Mouse (Mus musculus) forebrain, embryonic 12.5 days (tissue): ENCODE measurements around the gene Numbl. TPM values are rescaled to one million over a fixed set of nuclear protein-coding genes. Genes with fewer than 3 reads are reported as not detected.

Experiments used
- ATAC-seq: fragments of 200-750 bp; cut with Nextera tagmentation; 2 replicates; pipeline ENCODE4 v1.8.0; 2017; ENCODE audit warnings: moderate TSS enrichment; ENCODE audit not compliant: low FRiP score
- H3K27ac ChIP-seq: fragments of 300-500 bp; sonication (generic); 2 replicates; pipeline ENCODE4 v1.5.1; 2016; ENCODE audit warnings: mild to moderate bottlenecking
- H3K27me3 ChIP-seq: fragments of 300-500 bp; sonication (generic); 2 replicates; pipeline ENCODE4 v1.6.1; 2016; ENCODE audit warnings: mild to moderate bottlenecking
- H3K36me3 ChIP-seq: fragments of 300-500 bp; sonication (generic); replicated peaks from 2 replicates; pipeline ENCODE4 v1.6.1; 2016; ENCODE audit warnings: mild to moderate bottlenecking
- H3K4me1 ChIP-seq: fragments of 300-500 bp; sonication (generic); 2 replicates; pipeline ENCODE4 v1.6.1; 2016
- H3K4me2 ChIP-seq: fragments of 300-500 bp; sonication (generic); 2 replicates; pipeline ENCODE4 v1.6.1; 2016; ENCODE audit warnings: mild to moderate bottlenecking, moderate library complexity
- H3K4me3 ChIP-seq: fragments of 300-500 bp; sonication (generic); replicated peaks from 2 replicates; pipeline ENCODE4 v1.5.1; 2016; ENCODE audit warnings: mild to moderate bottlenecking
- H3K9ac ChIP-seq: fragments of 300-500 bp; sonication (generic); 2 replicates; pipeline ENCODE4 v1.6.1; 2016; ENCODE audit warnings: mild to moderate bottlenecking
- H3K9me3 ChIP-seq: fragments of 300-500 bp; sonication (generic); 2 replicates; pipeline ENCODE4 v1.6.1; 2016
- WGBS: fragments of 180-500 bp; shearing (Covaris S2); methylation state at CpG from one replicate; pipeline ENCODE4 v1.1.7; 2016; 5-methylcytosine and 5-hydroxymethylcytosine counted together
- polyA plus RNA-seq: library from polyadenylated mRNA; unstranded; fragments of >200 nt; fragmentation: Nextera tagmentation; extraction: Ambion mirVana; gene quantifications from 2 replicates; pipeline ENCODE4 v1.2.1, GENCODE M21; 2016

Gene Numbl
- polyA plus RNA-seq, 1 experiment from 2014 or later, result 41.8 TPM

DNA sequence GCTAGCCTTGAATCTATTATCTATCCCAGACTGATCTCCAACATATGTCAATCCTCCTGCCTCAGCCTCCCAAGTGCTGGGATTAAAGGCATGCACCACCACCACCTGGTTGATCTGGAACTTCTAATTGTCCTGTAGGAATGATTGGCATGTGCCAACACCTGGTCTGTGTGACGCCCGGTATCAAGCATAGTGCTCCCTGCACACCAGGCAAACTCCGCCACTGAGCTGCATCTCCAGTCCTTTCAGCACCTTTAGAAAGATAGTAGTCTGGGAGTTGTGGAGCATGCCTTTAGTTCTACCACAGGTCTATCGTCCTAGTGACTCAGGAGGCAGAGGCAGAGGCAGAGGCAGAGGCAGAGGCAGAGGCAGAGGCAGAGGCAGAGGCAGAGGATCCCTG lies 42.1 kb downstream of the Numbl start:
- Histone ChIP-seq H3K9me3 (0 out of 2 replicates have a peak, but pooled peaks cover 4% of the 10 kb centered on the region), H3K4me3 (no peak overlapping the region), H3K4me1 (no peaks in the 10 kb centered on the region), H3K36me3 (no peaks in the 10 kb centered on the region), H3K4me2 (no peak overlapping the region), H3K27ac (no peak overlapping the region), H3K9ac (no peak overlapping the region), H3K27me3 (peaks cover 10% of the 10 kb centered on the region; the same call in 1 of the 2 replicates)
- no peak for ATAC-seq
- WGBS, result 91% methylated on average over 4 of the region's 4 CpGs

DNA sequence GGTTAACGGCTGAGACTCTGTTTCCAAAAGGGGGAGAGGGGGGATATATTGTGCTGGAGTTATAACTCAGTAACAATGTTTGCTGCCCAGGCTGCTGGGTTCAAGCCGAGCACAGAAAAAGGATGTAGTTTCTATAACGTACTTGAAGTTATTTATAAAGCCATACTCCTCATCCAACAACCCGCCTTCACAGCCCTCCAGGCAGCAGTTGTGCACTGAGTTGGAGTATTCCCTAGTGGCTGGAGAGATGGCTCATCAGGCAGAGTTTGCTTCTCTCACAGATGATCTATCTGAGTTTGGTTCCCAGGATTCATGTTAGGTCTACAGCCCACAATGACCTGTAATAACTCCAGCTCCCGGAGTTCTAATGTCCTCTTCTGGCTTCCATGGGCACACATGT lies 42.6 kb downstream of the Numbl start:
- Histone ChIP-seq H3K27me3 (peaks cover 10% of the 10 kb centered on the region; the same call in 1 of the 2 replicates), H3K9ac (no peak overlapping the region), H3K36me3 (no peaks in the 10 kb centered on the region), H3K4me3 (no peak overlapping the region), H3K9me3 (0 out of 2 replicates have a peak, but pooled peaks cover 4% of the 10 kb centered on the region), H3K4me1 (no peaks in the 10 kb centered on the region), H3K4me2 (no peak overlapping the region), H3K27ac (no peak overlapping the region)
- 77% methylated on average over 5 of the region's 5 CpGs for WGBS
- no peak for ATAC-seq

DNA sequence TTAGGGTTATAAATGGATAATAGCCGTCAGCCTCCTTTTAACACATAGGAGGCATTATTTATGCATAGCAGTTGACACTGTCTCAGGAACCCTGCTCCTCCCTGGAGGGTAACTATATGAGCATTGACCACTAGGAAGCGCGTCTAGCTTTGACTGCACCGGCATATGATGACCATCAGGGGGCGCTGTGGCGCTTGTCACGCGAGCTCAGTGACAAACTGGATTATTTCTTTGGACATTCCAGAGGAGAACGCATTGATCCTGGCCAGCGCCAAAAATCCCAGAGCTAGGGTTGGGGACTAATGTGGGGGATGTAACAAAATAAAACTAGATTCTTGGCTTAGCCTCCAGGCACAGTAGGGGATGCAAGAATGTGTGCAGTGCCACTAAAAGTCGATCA lies 43.9 kb downstream of the Numbl start:
- Histone ChIP-seq H3K4me2 (no peak overlapping the region), H3K4me1 (no peaks in the 10 kb centered on the region), H3K36me3 (no peaks in the 10 kb centered on the region), H3K27ac (no peak overlapping the region), H3K9ac (no peak overlapping the region), H3K9me3 (no peaks in the 10 kb centered on the region), H3K4me3 (no peak overlapping the region), H3K27me3 (peaks cover 10% of the 10 kb centered on the region; the same call in 1 of the 2 replicates)
- ATAC-seq, result no peak
- 15% methylated on average over 11 of the region's 11 CpGs for WGBS

DNA sequence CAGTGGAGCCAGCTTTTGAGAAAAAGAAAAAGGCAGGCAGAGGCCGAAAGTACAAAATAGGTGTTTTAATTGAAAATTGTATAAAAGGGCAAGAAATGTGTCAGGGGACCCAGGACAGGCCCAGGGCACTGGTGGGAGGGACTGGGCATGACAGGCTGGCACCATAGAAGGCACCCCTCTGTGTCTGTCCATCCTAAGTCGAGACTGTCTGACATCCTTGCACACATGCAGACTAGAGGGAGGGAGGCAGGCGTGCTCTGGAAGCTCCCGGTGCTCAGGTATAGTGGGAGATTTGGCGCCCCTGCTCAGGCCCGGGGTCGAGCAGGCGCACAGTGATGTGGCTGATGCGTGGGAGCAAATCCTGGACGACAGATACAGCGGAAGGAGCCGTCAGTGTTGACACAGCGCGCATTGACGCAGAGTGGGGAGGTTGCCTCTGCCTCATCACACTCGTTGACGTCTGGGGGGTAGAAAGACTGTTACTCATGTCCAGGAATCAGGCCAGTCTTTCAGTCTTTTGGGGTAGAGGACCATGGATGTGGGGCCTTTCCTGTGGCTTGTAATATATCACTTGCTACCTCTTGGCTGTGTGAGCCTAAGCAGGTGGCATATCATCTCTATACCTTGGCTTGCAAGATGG lies 47.0 kb downstream of the Numbl start:
- WGBS, result 86% methylated on average over 17 of the region's 17 CpGs
- H3K4me1 ChIP-seq, result peaks cover 8% of the 10 kb centered on the region
- ATAC-seq, result no peak

DNA sequence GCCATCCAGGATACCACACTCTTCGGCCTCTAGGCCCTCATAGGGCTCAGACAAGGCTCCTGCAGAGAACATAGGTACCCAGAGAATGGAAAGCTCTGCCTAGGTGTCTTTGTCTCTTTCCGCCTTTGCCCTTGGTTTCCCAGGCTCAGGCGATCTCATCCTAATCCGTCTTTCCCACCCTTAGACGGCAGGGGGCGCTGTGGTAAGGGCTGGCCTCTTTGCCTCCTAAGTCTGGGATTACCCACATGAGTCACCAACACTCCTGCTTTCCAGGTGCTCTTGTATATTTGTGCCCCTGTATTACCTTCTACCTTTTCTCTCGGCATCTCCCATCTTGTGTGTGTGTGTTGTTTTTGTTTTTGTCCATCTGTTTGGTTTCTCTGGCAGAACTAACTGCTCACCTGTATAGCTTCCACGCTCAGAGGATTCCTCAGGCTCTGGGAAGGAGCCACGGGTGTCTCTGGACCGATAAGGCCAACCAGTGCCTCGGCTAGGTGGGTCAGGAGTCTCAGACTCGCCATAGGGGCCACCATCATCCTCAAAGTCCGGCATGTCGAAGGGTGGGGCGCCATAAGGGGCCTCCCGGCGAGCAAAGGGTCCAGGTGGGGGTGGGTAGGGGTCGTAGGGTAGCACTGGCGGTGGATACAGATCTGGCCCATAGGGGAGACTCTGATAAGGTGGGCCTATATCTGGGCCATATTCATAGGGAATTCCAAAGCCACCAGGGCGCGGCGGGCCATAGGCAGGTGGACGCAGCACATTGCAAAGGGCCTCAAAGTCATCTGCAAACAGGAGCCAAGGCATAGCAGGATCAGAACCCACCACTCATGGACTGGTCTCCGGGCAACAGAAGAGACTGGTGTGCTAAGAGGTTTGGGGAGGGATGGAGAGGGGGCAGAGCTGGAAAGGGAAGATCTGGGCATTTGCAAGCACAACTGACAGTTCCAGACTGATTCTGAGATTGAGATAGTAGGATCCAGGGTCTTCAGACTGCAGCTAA lies 48.2 kb downstream of the Numbl start:
- H3K9ac ChIP-seq, result no peak overlapping the region
- H3K9me3 ChIP-seq, result no peaks in the 10 kb centered on the region
- ATAC-seq, result no peak
- H3K4me2 ChIP-seq, result no peak overlapping the region
- no peaks in the 10 kb centered on the region for H3K36me3 ChIP-seq
- no peak overlapping the region for H3K4me3 ChIP-seq
- peaks cover 15% of the 10 kb centered on the region for H3K4me1 ChIP-seq
- H3K27me3 ChIP-seq, result peaks cover 23% of the 10 kb centered on the region
- 79% methylated on average over 24 of the region's 24 CpGs for WGBS
- H3K27ac ChIP-seq, result no peak overlapping the region

More for the DNA sequence above, 47.0 kb downstream of the Numbl start:
- Histone ChIP-seq H3K9ac (no peak overlapping the region), H3K27ac (no peak overlapping the region), H3K9me3 (no peaks in the 10 kb centered on the region), H3K4me3 (no peak overlapping the region), H3K4me2 (no peak overlapping the region), H3K36me3 (no peaks in the 10 kb centered on the region), H3K27me3 (peaks cover 16% of the 10 kb centered on the region)

DNA sequence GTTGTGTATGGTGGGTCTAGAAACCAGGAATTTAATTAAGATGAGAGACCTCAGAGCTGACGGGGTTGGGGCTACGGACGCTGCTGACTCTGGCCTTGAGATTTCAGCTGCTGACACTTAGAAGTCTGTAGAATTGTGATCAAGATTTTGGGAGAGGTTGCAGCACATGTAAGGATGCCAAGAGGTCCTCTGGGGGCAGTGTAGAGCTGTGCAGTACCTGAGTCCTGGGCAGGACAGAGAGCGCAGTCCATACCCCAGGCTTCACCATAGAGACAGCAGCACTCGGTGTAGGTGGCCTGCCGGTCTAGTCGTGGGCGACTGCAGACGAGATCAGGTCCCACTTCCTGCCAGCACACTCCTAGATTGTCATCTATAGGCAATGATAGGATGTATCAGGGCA lies 49.3 kb downstream of the Numbl start:
- H3K4me1 ChIP-seq, result peaks cover 15% of the 10 kb centered on the region
- ATAC-seq, result no peak
- H3K9me3 ChIP-seq, result no peaks in the 10 kb centered on the region
- peaks cover 27% of the 10 kb centered on the region for H3K27me3 ChIP-seq
- H3K4me2 ChIP-seq, result no peak overlapping the region
- H3K9ac ChIP-seq, result no peak overlapping the region
- no peak overlapping the region for H3K4me3 ChIP-seq
- H3K36me3 ChIP-seq, result no peaks in the 10 kb centered on the region
- WGBS, result 68% methylated on average over 9 of the region's 9 CpGs
- H3K27ac ChIP-seq, result no peak overlapping the region

DNA sequence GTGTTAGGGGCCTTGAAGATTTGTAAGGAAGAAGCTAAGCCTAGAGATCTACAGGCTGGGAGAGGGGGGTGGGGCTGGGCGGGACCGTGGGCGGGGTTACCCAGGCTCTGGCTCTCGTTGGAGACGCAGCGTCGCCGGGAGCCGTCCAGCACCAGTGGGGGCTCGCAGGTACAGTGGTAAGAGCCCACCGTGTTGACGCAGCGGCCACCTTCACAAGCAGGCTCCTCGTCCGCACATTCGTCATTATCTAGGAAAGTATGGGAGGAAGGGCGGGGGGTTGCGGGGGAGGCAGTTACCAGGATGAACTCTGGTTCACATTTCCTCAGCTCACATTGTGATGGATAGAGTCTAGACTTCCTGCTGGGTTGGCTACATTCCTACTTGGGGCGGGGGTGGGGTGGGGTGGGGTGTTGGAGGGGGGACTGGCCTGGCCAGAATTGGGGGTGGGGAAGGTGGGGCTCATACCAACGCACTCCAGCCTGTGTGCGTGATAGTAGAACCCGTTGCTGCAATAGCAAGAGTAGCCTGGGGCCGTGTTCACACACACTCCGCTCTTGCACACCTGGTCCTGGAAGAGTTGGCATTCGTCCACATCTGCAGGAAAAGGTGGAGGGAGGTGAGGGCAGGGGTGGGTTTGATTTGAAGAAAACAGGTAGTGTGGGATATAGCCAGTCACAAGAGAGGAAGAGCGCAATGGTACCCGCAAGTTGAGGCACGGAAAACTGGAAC lies 50.8 kb downstream of the Numbl start:
- H3K4me1 ChIP-seq, result peaks cover 15% of the 10 kb centered on the region
- peak overlapping the region; percentile 28 for H3K4me3 ChIP-seq
- H3K9ac ChIP-seq, result no peak overlapping the region
- H3K27me3 ChIP-seq, result peaks cover 27% of the 10 kb centered on the region
- 0 out of 2 replicates have a peak, but pooled peaks cover under 1% of the 10 kb centered on the region for H3K36me3 ChIP-seq
- H3K9me3 ChIP-seq, result peaks cover 7% of the 10 kb centered on the region; the same call in 1 of the 2 replicates
- H3K27ac ChIP-seq, result no peak overlapping the region
- no peak; the same call in 1 of the 2 replicates for ATAC-seq
- 12% methylated on average over 27 of the region's 28 CpGs for WGBS
- peak overlapping the region; percentile 51 for H3K4me2 ChIP-seq

DNA sequence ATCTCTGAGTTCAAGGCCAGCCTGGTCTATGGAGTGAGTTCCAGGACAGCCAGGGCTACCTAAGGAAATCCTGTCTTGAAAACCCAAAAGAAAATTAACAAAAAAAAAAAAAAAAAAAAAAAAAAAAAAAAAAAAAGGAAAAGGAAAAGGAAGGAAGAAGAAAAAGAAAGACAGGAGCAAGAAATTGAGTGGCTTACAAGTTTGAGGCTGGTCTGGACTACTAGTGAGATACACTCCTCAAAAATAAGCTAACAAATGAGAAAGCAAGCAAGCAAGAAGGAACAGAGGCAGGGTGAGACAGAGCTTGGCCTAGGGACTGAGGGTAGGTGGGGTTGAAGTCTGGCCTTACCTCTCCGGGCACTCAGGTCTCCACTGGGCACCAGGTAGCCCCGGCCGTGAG lies 51.6 kb downstream of the Numbl start:
- no peak for ATAC-seq
- no peak overlapping the region for H3K9ac ChIP-seq
- WGBS, result 41% methylated on average over 3 of the region's 3 CpGs
- H3K9me3 ChIP-seq, result peaks cover 12% of the 10 kb centered on the region; the same call in 1 of the 2 replicates
- H3K27ac ChIP-seq, result no peak overlapping the region
- peaks cover 15% of the 10 kb centered on the region for H3K4me1 ChIP-seq
- peaks cover 5% of the 10 kb centered on the region; the same call in 1 of the 2 replicates for H3K36me3 ChIP-seq
- no peak overlapping the region for H3K4me2 ChIP-seq
- no peak overlapping the region; the same call in 1 of the 2 replicates for H3K4me3 ChIP-seq
- H3K27me3 ChIP-seq, result peaks cover 24% of the 10 kb centered on the region

DNA sequence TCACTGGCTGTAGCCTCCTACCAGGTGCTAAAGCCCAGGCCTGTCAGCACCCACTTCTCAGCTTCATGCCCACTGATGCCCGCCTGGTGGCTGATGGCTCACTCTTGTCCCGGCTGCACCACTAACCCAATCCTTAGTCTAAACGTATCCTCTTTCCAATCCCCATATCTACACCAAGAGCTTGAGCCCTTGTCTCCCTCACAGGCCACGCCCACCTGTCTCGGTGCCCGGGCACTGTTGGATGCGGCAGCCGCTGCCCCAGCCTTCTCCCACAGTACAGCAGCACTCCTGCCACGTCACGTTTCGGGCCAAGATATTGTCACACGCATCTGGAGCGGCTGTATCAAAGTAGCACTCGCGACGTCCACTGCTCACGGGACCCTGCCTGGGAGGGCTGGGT lies 52.1 kb downstream of the Numbl start:
- peaks cover 24% of the 10 kb centered on the region for H3K27me3 ChIP-seq
- WGBS, result 4% methylated on average over 17 of the region's 17 CpGs
- H3K9me3 ChIP-seq, result peaks cover 12% of the 10 kb centered on the region; the same call in 1 of the 2 replicates
- peak; percentile 57 for ATAC-seq
- peak overlapping the region; percentile 34; the same call in 1 of the 2 replicates for H3K9ac ChIP-seq
- peaks cover 5% of the 10 kb centered on the region; the same call in 1 of the 2 replicates for H3K36me3 ChIP-seq
- peak overlapping the region; percentile 34 for H3K4me3 ChIP-seq
- no peak overlapping the region for H3K27ac ChIP-seq
- peaks cover 15% of the 10 kb centered on the region for H3K4me1 ChIP-seq
- peak overlapping the region; percentile 65 for H3K4me2 ChIP-seq

DNA sequence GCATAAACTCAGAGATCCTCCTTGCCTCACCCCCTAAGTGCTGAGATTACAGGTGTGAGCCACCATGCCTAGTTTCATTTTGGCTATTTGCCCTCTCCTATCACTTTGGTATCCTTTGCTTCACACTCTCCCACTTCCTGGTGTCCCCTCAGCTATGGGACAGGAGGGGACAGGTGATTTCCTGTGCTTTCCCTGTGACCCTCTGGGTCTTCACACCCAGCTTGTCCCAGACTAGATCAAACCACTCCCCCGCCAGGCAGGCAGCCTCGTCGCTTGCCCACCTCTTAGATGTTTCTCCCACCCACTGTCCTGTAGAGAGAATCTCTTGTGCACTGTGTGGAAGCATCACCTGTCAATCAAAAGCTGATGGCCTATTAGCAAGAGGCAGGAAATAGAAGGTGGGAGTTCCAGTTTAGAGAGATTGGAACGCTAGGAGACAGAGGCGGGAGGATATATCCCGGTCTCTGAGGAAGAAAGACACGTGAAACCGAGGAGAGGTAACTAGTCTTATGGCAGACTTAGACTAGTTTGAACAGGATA lies 52.8 kb downstream of the Numbl start:
- H3K9ac ChIP-seq, result no peak overlapping the region
- ATAC-seq, result no peak
- H3K27me3 ChIP-seq, result peaks cover 24% of the 10 kb centered on the region
- no peak overlapping the region for H3K27ac ChIP-seq
- no peak overlapping the region for H3K4me3 ChIP-seq
- H3K4me1 ChIP-seq, result peaks cover 18% of the 10 kb centered on the region
- no peak overlapping the region for H3K4me2 ChIP-seq
- H3K9me3 ChIP-seq, result peaks cover 12% of the 10 kb centered on the region; the same call in 1 of the 2 replicates
- peaks cover 5% of the 10 kb centered on the region; the same call in 1 of the 2 replicates for H3K36me3 ChIP-seq
- WGBS, result 56% methylated on average over 8 of the region's 8 CpGs

DNA sequence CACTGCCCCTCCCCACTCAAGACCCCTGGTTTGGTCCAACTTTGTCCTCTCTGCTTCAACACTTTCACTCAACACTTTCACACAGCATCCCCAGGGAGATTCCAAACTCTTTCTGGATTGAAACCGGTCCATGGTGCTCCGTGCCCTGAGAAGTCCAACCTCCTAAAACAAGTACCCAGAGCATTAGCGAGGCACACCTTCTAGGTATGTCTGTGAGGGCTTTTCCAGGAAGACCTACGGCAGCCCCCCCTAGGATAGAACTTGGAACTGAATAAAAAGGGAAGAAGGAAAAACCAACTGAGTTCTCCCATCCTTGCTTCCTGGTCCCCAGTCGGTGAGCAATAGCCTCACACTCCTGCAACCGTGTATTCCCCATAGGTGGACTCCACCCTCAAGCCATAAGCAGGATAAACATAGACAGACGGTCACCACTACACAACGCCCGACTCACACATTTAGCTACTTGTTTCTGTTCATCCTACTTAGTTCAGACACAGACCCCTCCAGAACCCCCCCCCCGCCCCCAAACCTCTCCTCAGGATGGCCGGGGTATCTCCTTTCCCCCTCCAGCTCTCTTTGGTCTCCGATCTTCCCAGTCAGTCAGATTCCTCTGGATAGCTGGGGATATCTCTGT lies 53.5 kb downstream of the Numbl start:
- Histone ChIP-seq H3K4me3 (no peak overlapping the region), H3K4me2 (no peak overlapping the region), H3K27me3 (peaks cover 24% of the 10 kb centered on the region), H3K4me1 (peaks cover 21% of the 10 kb centered on the region), H3K9ac (no peak overlapping the region), H3K9me3 (peaks cover 12% of the 10 kb centered on the region; the same call in 1 of the 2 replicates), H3K36me3 (peaks cover 5% of the 10 kb centered on the region; the same call in 1 of the 2 replicates), H3K27ac (no peak overlapping the region)
- ATAC-seq, result no peak
- WGBS, result 93% methylated on average over 12 of the region's 12 CpGs
